Mouse (Mus musculus) cerebellum, adult 2 months (tissue): ENCODE results near the gene Fam240a.

Experiments used
- CTCF ChIP-seq: fragments of 200-500 bp; IDR thresholded peaks from 2 replicates; pipeline ENCODE4 v1.5.1; 2011; ENCODE audit warnings: low read depth, mild to moderate bottlenecking, control low read depth, low read length, moderate library complexity, borderline replicate concordance; ENCODE audit not compliant: insufficient read depth
- POLR2A ChIP-seq: fragments of 200-500 bp; IDR thresholded peaks from 2 replicates; pipeline ENCODE4 v1.6.1; 2011; ENCODE audit warnings: low read length, control low read depth, borderline replicate concordance; ENCODE audit not compliant: insufficient read depth

DNA sequence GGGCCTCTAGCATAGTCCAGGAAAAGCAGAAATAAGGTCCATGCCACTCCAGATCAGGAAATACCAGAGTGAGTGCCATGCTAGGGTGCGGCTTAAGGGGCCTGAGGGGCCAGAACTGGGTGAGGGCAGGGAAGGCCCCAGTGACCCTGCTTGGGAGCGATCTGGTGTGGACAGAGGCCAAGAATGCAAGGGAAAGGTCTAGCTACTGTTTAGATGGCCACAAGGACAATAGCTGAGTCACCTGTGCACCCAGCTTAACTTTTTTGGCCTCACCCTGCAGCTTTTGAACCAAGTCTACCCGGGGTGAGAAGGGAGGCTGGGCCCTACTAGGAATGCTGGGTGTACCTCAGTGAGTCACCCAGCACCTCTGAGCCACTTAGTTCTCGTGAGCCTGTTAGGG is 35.9 kb downstream of the Fam240a start:
- TF ChIP-seq POLR2A (no peak), CTCF (no peak)
